Mouse (Mus musculus): ENCODE data around the gene Wdcp.
A peak's percentile ranks its signal among the peaks of the same experiment; 100 is the strongest.

- TF ChIP-seq CTCF (IDR thresholded peaks at IDR 0.05; ENCODE audit: low read depth) (peak; percentile 7; the same call in 1 of the 2 replicates), EP300 (IDR thresholded peaks at IDR 0.05; ENCODE audit: low read depth) (0 out of 2 replicates have a peak, but pooled peaks have one; percentile 7)
Measured at GRCm38 (mm10) chr12:4874161-4874927, 31.2 kb downstream of the Wdcp start, which contains the start of gene Mfsd2b.
